Mouse (Mus musculus) heart, postnatal 10 days (tissue): ENCODE measurements at regions not wholly inside any gene's neighbourhood (a gene's known extent, or its start where the extent isn't known, plus 50 kb on each side); places are given as distances from the start of the nearest gene placed in this dataset.

Source experiments
- DNase-seq, 2 experiments: peaks; one replicate each; pipeline ENCODE4 v3.0.0; 2021
- intact Hi-C: fragments of 180-260 bp; cut with DNase I; formaldehyde crosslinking; loops from one replicate; pipeline ENCODE4 v1.15.1; 2025

GRCm38 (mm10) chr8:87137412-87137811 is 252.4 kb upstream of the N4bp1 start:
- intact Hi-C loops: no loop called here
- DNase-seq: no peak

GRCm38 (mm10) chr8:87131716-87132115 is 246.7 kb upstream of the N4bp1 start:
- DNase-seq: no peak
- intact Hi-C loops: no loop called here

GRCm38 (mm10) chr8:87130691-87131090 is 245.6 kb upstream of the N4bp1 start:
- peak; percentile 51 to 52 for DNase-seq
- intact Hi-C loops: no loop called here

- no peak for DNase-seq
- intact Hi-C loops: no loop called here
These were observed 243.5 kb upstream of the N4bp1 start for GRCm38 (mm10) chr8:87128593-87128992.

- intact Hi-C loops: no loop called here
- DNase-seq: no peak
These were observed 231.2 kb upstream of the N4bp1 start for GRCm38 (mm10) chr8:87116190-87116765.

GRCm38 (mm10) chr8:87112355-87112754 is 227.3 kb upstream of the N4bp1 start:
- no peak for DNase-seq
- intact Hi-C loops: no loop called here

GRCm38 (mm10) chr8:87105106-87105505 is 220.0 kb upstream of the N4bp1 start:
- intact Hi-C loops: no loop called here
- no peak for DNase-seq

GRCm38 (mm10) chr8:87095211-87095610 is 210.2 kb upstream of the N4bp1 start:
- DNase-seq: peak; percentile 3 to 19
- intact Hi-C loops: no loop called here

GRCm38 (mm10) chr8:87094685-87095084 is 209.6 kb upstream of the N4bp1 start:
- intact Hi-C loops: no loop called here

GRCm38 (mm10) chr8:87093716-87094115 is 208.7 kb upstream of the N4bp1 start:
- DNase-seq: no peak
- intact Hi-C loops: no loop called here

More at GRCm38 (mm10) chr8:87094685-87095084, 209.6 kb upstream of the N4bp1 start:
- peak; percentile 8 to 12 for DNase-seq

GRCm38 (mm10) chr8:87093081-87093480 is 208.0 kb upstream of the N4bp1 start:
- no peak for DNase-seq
- intact Hi-C loops: no loop called here

GRCm38 (mm10) chr8:87087451-87088095 is 202.5 kb upstream of the N4bp1 start:
- peak; percentile 19 to 55 for DNase-seq
- intact Hi-C loops: no loop called here

GRCm38 (mm10) chr8:87078260-87078659 is 193.2 kb upstream of the N4bp1 start:
- intact Hi-C loops: no loop called here
- DNase-seq: no peak

GRCm38 (mm10) chr8:87075921-87076320 is 190.9 kb upstream of the N4bp1 start:
- intact Hi-C loops: no loop called here
- DNase-seq: no peak

GRCm38 (mm10) chr8:87071224-87071623 is 186.2 kb upstream of the N4bp1 start:
- intact Hi-C loops: no loop called here
- DNase-seq: no peak

GRCm38 (mm10) chr8:87067106-87067505 is 182.0 kb upstream of the N4bp1 start:
- no peak for DNase-seq
- intact Hi-C loops: no loop called here

GRCm38 (mm10) chr8:87064768-87065167 is 179.7 kb upstream of the N4bp1 start:
- DNase-seq: no peak
- intact Hi-C loops: no loop called here

- intact Hi-C loops: no loop called here
These were observed 179.2 kb upstream of the N4bp1 start for GRCm38 (mm10) chr8:87064250-87064747.

GRCm38 (mm10) chr8:87063588-87063987 is 178.5 kb upstream of the N4bp1 start:
- no peak for DNase-seq

More at GRCm38 (mm10) chr8:87064250-87064747, 179.2 kb upstream of the N4bp1 start:
- no peak for DNase-seq

GRCm38 (mm10) chr8:87049746-87050145 is 164.7 kb upstream of the N4bp1 start:
- intact Hi-C loops: no loop called here
- no peak for DNase-seq

More at GRCm38 (mm10) chr8:87063588-87063987, 178.5 kb upstream of the N4bp1 start:
- intact Hi-C loops: no loop called here

GRCm38 (mm10) chr8:87049196-87049595 is 164.1 kb upstream of the N4bp1 start:
- intact Hi-C loops: no loop called here
- DNase-seq: no peak

GRCm38 (mm10) chr8:87046590-87046989 is 161.5 kb upstream of the N4bp1 start:
- no peak for DNase-seq
- intact Hi-C loops: no loop called here
